Mouse (Mus musculus): Measurements from ENCODE around the gene Rgp1. TPM values are rescaled to one million over a fixed set of nuclear protein-coding genes. Genes with fewer than 3 reads are reported as not detected.

Rgp1 gene
- polyA plus RNA-seq, 1 experiment from 2014 or later = 32.5 TPM

DNA sequence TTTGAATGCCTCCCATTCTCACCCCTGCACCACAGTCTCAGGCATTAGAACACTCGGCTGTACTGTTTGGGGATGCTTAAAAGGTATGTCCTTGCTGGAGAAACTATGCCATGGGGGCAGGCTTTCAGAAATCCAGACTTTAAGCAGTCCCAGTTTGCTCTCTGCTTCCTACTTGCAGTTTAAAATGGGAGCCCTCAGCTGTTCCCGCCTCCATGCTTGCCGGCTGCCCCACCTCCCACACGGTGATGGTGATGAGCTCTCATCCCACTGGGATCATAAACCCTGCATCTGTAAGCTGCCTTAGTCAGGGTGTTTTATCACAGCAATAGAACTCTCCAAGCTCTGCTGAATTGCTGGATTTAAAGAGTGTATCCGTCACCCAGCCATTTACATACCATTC lies 26.1 kb upstream of the Rgp1 start:
- Histone ChIP-seq H3K27ac (replicated peaks) (no peak overlapping the region), H3K27me3 (no peaks in the 10 kb centered on the region), H3K36me3 (peaks cover 93% of the 10 kb centered on the region), H3K9me3 (replicated peaks) (no peaks in the 10 kb centered on the region), H3K4me3 (replicated peaks) (no peak overlapping the region), H3K9ac (no peak overlapping the region), H3K4me1 (peaks cover 5% of the 10 kb centered on the region), H3K4me2 (replicated peaks) (no peak overlapping the region)
- ATAC-seq (ENCODE audit: insufficient number of reproducible peaks, low FRiP score, low TSS enrichment, low read depth) = no peak
- 98% methylated on average over 5 of the region's 5 CpGs for WGBS

DNA sequence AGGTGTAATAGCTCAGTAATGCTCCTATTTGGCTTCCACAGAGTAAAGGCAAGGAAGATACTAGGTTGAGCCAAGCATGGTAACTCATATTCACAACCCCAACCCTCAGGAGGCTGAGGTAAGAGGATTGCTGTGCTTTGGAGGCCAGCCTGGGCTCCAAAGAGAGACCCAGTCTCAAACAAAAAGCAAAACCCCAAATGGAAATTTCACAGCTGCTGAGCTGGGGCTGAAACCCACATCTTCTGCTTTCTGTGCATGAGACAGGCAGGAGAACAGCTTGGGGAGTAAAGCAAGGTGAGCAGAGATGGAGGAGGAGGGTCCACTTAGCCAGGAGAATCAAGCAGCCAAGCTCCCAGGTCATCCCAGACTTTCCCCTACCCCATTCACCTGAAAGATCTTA lies 24.6 kb upstream of the Rgp1 start:
- H3K36me3 ChIP-seq = peaks cover 79% of the 10 kb centered on the region
- ATAC-seq (ENCODE audit: insufficient number of reproducible peaks, low FRiP score, low TSS enrichment, low read depth) = no peak
- no peak overlapping the region for H3K4me3 ChIP-seq (replicated peaks)
- H3K27ac ChIP-seq (replicated peaks) = no peak overlapping the region
- H3K9ac ChIP-seq = no peak overlapping the region
- peaks cover 19% of the 10 kb centered on the region for H3K4me1 ChIP-seq
- H3K9me3 ChIP-seq (replicated peaks) = no peaks in the 10 kb centered on the region
- no peak overlapping the region for H3K4me2 ChIP-seq (replicated peaks)
- no peaks in the 10 kb centered on the region for H3K27me3 ChIP-seq

DNA sequence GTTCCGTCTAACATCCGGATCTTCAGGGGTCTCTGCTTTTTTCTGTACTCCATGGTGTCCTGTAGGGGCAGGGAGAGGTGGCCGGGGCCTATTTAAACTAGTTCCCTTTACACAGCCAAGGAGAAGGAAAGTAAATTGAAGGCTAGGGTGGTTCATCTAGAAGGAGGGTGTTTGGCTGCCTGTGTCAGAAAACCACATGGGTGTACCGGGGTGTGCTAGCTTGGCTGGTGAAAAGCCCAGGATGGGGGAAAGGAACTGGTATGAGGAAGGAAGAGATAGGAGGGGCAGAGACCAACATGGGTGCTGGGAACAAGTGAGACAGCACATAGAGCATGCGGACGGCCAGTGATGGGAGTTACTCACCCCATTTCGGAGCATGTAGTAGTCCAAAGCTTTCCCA lies 22.6 kb upstream of the Rgp1 start:
- H3K9ac ChIP-seq = no peak overlapping the region
- ATAC-seq (ENCODE audit: insufficient number of reproducible peaks, low FRiP score, low TSS enrichment, low read depth) = no peak
- WGBS = 94% methylated on average over 7 of the region's 7 CpGs
- peaks cover 40% of the 10 kb centered on the region for H3K4me1 ChIP-seq
- H3K27me3 ChIP-seq = no peaks in the 10 kb centered on the region
- no peak overlapping the region for H3K4me3 ChIP-seq (replicated peaks)
- H3K9me3 ChIP-seq (replicated peaks) = no peaks in the 10 kb centered on the region
- peaks cover 58% of the 10 kb centered on the region for H3K36me3 ChIP-seq
- H3K4me2 ChIP-seq (replicated peaks) = no peak overlapping the region
- no peak overlapping the region for H3K27ac ChIP-seq (replicated peaks)

DNA sequence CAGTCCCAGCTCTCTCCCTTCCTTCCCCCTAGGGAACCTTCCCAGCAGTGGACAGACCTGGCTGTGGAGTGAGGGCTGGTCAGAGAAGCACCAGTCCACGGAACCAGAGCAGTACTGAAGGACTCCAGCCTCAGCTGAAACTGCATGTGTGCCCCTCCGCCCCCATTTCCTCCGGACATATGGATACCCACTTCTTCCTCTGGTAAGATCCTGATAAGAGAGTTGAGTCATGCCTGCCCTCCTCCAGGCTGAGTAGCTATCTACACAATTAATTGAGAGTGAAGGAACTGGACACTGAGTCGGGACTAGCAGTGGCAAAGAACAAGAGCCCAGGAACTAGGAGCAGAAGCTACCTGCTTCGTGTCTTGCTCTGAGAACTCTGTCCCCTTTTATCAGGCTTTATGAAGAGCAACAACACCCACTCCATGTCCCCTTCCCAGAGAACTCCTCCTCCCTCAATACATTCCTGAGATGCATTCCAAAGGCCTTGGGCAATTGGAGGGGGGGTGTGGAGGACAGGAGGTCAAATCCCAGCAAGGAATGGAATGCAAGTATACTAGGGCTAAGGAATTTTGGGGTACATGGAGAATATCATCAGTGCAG lies 20.4 kb upstream of the Rgp1 start:
- peak overlapping the region; percentile 27 for H3K4me3 ChIP-seq (replicated peaks)
- peaks cover 43% of the 10 kb centered on the region for H3K4me1 ChIP-seq
- peaks cover 37% of the 10 kb centered on the region for H3K36me3 ChIP-seq
- peak overlapping the region; percentile 85 for H3K27ac ChIP-seq (replicated peaks)
- H3K9me3 ChIP-seq (replicated peaks) = no peaks in the 10 kb centered on the region
- H3K4me2 ChIP-seq (replicated peaks) = peak overlapping the region; percentile 84
- WGBS = 21% methylated on average over 5 of the region's 5 CpGs
- no peaks in the 10 kb centered on the region for H3K27me3 ChIP-seq
- no peak for ATAC-seq (ENCODE audit: insufficient number of reproducible peaks, low FRiP score, low TSS enrichment, low read depth)
- peak overlapping the region; percentile 21; the same call in 1 of the 2 replicates for H3K9ac ChIP-seq

DNA sequence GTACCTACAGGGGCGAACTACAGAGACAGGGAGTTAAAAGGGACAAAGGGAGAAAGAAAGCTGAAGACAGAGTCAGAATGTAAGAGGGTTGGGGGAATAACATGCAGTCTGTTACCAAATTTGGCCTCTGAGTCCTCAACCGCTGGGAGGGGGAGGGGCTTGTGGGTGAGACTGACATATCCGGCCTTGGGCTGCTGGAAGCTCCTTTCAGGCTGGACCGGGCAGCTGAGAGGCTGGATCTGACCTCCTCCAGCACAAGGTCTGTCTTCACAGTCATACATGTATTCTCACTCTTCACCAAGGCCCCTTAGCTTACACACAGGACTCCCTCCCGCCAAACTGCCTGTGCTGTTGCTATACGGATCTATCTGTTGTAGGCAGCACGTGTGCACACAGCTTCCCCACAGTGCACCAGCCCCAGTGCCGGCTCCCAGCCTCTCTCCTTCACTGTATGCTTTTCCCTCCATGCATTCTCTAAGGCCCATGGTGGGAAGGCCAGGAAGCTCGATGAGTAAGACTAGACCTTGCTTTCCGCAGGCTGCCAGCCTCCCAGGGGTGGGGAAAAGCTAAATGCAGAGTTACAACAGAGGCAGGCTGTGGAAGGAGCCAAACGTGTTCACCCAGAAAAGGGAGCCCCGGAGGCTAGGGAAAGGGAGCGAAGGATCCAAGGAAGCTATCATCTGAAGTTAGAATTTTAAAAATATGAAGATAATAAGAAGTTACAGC lies 19.7 kb upstream of the Rgp1 start:
- peaks cover 50% of the 10 kb centered on the region for H3K4me1 ChIP-seq

DNA sequence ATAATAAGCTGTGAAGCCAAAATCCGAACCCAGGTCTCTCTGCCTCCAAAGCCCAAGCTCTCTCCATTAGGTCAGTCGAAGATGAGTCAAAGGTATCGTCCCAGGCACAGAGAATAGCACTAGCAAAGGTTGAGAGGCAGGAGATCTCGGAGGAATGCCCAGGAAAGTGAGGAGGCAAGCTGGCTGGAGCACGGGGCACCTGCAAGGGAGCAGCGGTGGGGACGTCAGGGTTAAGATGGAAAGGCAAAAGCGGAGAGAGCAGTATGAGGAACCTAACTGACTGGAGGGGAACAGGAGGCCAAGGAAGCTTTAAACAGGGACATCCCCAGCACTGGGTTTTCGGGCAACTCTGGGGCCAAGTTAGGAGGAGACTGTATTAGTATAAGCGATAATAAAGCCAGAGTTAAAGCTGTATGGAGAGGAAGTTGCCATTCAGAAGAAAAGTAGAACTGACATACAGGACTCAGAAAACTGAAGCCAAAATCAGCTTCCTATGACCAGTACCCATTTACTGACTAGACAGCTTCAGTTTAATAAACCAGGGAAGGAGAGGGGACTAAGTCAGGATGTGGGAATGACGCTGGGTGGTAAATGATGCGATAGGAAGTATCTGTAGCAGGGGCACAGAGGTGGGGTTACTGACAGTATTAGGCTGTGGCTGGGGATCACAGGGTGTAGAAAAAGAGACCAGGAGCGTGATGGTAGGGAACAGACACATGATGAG lies 18.8 kb upstream of the Rgp1 start:
- peak overlapping the region; percentile 84 for H3K4me2 ChIP-seq (replicated peaks)
- peak overlapping the region; percentile 31; the same call in 1 of the 2 replicates for H3K27ac ChIP-seq (replicated peaks)
- no peaks in the 10 kb centered on the region for H3K27me3 ChIP-seq
- 64% methylated on average over 13 of the region's 13 CpGs for WGBS
- no peak for ATAC-seq (ENCODE audit: insufficient number of reproducible peaks, low FRiP score, low TSS enrichment, low read depth)
- H3K4me3 ChIP-seq (replicated peaks) = peak overlapping the region; percentile 95
- H3K4me1 ChIP-seq = peaks cover 55% of the 10 kb centered on the region
- H3K36me3 ChIP-seq = peaks cover 26% of the 10 kb centered on the region
- no peak overlapping the region for H3K9ac ChIP-seq
- no peaks in the 10 kb centered on the region for H3K9me3 ChIP-seq (replicated peaks)

More for the DNA sequence above, 19.7 kb upstream of the Rgp1 start:
- peaks cover 30% of the 10 kb centered on the region for H3K36me3 ChIP-seq
- 11% methylated on average over 13 of the region's 13 CpGs for WGBS
- H3K9ac ChIP-seq = peak overlapping the region; percentile 21; the same call in 1 of the 2 replicates
- H3K9me3 ChIP-seq (replicated peaks) = no peaks in the 10 kb centered on the region
- H3K4me3 ChIP-seq (replicated peaks) = peak overlapping the region; percentile 27
- H3K27ac ChIP-seq (replicated peaks) = peak overlapping the region; percentile 85
- peak overlapping the region; percentile 84 for H3K4me2 ChIP-seq (replicated peaks)
- H3K27me3 ChIP-seq = no peaks in the 10 kb centered on the region
- no peak for ATAC-seq (ENCODE audit: insufficient number of reproducible peaks, low FRiP score, low TSS enrichment, low read depth)

DNA sequence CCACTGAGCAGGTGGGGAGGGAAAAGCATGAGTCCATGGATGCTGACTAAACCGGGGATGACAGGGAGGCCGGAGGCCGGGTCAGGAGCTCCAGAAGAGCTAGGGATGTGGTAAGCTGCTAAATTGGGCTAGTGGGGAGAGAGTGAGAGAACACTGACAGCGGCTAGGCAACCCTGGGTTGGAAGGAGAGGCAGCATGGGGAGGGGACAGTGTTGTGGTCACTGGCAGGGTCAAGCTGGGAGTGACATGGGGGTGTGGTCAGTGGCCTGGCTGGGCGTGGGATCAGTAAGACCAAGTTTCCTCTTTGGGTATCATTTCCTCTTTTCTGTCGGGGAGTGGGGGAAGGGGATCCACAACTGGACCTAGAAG lies 18.3 kb upstream of the Rgp1 start:
- Histone ChIP-seq H3K9ac (no peak overlapping the region), H3K4me2 (replicated peaks) (peak overlapping the region; percentile 84), H3K4me3 (replicated peaks) (peak overlapping the region; percentile 95), H3K27me3 (no peaks in the 10 kb centered on the region), H3K27ac (replicated peaks) (peak overlapping the region; percentile 11; the same call in 1 of the 2 replicates), H3K4me1 (peaks cover 55% of the 10 kb centered on the region), H3K36me3 (peaks cover 26% of the 10 kb centered on the region), H3K9me3 (replicated peaks) (no peaks in the 10 kb centered on the region)
- ATAC-seq (ENCODE audit: insufficient number of reproducible peaks, low FRiP score, low TSS enrichment, low read depth) = no peak
- WGBS = 30% methylated on average over 6 of the region's 6 CpGs

DNA sequence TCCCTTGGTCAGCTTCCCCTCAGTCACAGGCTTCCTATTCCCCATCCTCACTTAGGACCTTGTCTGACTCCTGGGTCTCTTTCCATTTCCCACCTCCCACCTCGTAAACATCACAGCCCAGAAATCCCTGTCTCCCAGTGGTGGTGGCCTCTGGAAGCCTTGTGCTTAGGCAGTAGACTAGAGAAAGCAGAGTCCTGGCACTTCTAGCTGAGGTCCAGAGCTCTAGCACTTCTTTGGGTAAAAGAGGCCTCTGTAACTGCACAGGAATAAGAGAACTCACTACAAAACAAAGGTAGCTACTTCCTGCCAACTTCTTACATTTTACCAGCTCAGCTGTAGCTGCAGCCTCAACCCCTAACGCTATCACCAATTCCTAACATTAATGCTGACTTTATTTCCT lies 17.5 kb upstream of the Rgp1 start:
- peaks cover 55% of the 10 kb centered on the region for H3K4me1 ChIP-seq
- peak overlapping the region; percentile 84 for H3K4me2 ChIP-seq (replicated peaks)
- WGBS = 19% methylated on average over 2 of the region's 2 CpGs

DNA sequence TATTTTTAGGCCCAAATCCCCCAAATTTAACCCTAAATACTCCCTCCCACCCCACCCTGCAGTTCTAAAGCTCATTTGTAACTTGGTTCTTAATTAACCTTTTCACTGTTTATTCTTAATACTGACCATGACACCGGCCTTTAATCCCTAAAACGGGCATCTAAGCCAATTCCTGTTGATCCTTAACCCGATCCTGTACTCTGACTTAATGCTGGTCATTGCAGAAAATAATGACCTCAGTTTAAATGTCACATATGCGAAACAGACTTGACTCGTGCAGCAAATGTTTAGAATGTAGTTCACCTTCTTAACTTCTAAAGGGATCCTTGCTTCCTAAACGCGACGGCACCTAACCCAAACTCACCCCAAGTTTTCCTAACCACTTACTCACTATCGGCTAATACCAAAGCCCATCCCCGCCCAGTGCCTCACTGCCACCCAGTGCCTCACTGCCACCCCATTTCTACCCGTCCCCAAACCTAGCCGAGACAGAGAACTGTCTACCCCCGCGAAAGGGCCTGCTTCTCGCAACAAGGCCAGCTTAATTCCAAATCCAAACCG lies 17.0 kb upstream of the Rgp1 start:
- ATAC-seq (ENCODE audit: insufficient number of reproducible peaks, low FRiP score, low TSS enrichment, low read depth) = no peak; the same call in 1 of the 2 replicates
- H3K9ac ChIP-seq = peak overlapping the region; percentile 89
- peak overlapping the region; percentile 100 for H3K27ac ChIP-seq (replicated peaks)
- H3K36me3 ChIP-seq = peaks cover 26% of the 10 kb centered on the region
- peaks cover 55% of the 10 kb centered on the region for H3K4me1 ChIP-seq
- H3K27me3 ChIP-seq = no peaks in the 10 kb centered on the region
- under 1% methylated on average over 16 of the region's 16 CpGs for WGBS
- no peaks in the 10 kb centered on the region for H3K9me3 ChIP-seq (replicated peaks)
- peak overlapping the region; percentile 84 for H3K4me2 ChIP-seq (replicated peaks)
- H3K4me3 ChIP-seq (replicated peaks) = peak overlapping the region; percentile 95

More for the DNA sequence above, 17.5 kb upstream of the Rgp1 start:
- Histone ChIP-seq H3K9me3 (replicated peaks) (no peaks in the 10 kb centered on the region), H3K36me3 (peaks cover 26% of the 10 kb centered on the region), H3K9ac (peak overlapping the region; percentile 89; the same call in 1 of the 2 replicates), H3K4me3 (replicated peaks) (peak overlapping the region; percentile 95), H3K27ac (replicated peaks) (no peak overlapping the region; the same call in 1 of the 2 replicates), H3K27me3 (no peaks in the 10 kb centered on the region)
- ATAC-seq (ENCODE audit: insufficient number of reproducible peaks, low FRiP score, low TSS enrichment, low read depth) = no peak

DNA sequence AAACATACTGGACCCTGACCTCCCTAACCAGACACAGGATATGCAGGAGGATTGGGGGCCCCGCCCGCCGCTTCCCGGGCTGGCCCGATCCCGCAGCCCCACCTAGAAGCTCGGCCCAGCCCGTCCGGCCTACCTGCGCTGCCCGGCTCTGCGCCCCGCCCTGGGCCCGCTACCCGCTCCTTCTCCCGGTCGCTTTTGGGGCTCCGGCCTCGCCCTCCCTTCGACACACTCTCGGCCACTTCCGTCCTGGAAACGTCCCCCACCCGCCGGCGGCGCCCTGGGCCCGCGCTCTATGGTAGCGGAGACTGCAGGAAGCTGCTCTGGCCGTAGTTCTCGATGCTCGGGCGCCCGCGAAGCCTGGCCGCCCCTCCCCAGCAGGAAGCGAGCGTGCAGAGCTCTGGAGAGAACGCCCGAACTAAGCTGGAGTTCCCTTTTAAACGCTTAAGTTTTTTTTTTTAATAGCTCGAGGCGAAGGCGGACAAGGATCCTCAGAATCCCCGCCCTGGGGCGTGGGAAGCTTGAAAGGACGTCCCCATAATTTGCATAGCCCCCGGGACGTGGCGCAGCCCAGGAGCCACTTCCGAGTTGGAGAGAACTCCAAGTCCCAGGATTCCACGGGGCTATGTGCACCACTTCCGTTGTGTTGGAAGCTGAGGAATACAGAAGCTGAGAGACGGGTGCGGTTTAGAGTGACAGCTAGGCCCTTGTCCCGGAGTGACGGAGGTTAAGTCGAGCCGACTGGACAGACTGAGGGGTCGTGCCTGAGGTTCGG lies 16.3 kb upstream of the Rgp1 start, which contains the start of the genes Creb3 and Tln1:
Gene Creb3 (plus strand): TSS at position 336 of the 772 bp plus-strand sequence.
Gene Tln1 (minus strand): TSS at position 695 of the 772 bp plus-strand sequence.
- ATAC-seq (ENCODE audit: insufficient number of reproducible peaks, low FRiP score, low TSS enrichment, low read depth) = peak; percentile 93
- H3K4me3 ChIP-seq (replicated peaks) = peak within 1 kb of the TSS; percentile 95
- no peaks in the 10 kb centered on the region for H3K9me3 ChIP-seq (replicated peaks)
- peak within 1 kb of the TSS; percentile 100 for H3K27ac ChIP-seq (replicated peaks)
- H3K4me2 ChIP-seq (replicated peaks) = peak within 1 kb of the TSS; percentile 84
- H3K27me3 ChIP-seq = no peaks in the 10 kb centered on the region
- under 1% methylated on average over 62 of the region's 62 CpGs for WGBS
- H3K4me1 ChIP-seq = peaks cover 52% of the 10 kb centered on the region
- peaks cover 30% of the 10 kb centered on the region for H3K36me3 ChIP-seq
- H3K9ac ChIP-seq = peak within 1 kb of the TSS; percentile 89

Measured in embryonic facial prominence, embryonic 15.5 days (tissue).